11 mouse cellular contexts compared by ENCODE assay signal in genomic region chr11:116075539-116076265, GRCm38 (mm10). TPM values are rescaled to one million over a fixed set of nuclear protein-coding genes. Genes with fewer than 3 reads are reported as not detected.
DNase-seq lines count a peak whose midpoint lies in the region; ATAC-seq and TF ChIP-seq lines count a peak whose summit lies in the region.
"Had no signal": no experiment of that assay in that cellular context is flagged by ENCODE, and none has a peak within 500 bp of the region (broad histone marks: within the 10 kb centered on the region; RNA-seq: fewer than 3 reads in every experiment).

No protein-coding gene starts in this region.

- no peaks in the 10 kb centered on the region for H3K9me3 ChIP-seq in stomach, postnatal 0 days (ENCODE audit: control insufficient read depth, low read length)
- H3K9me3 ChIP-seq: limb, embryonic 12.5 days had no signal

- no peak for ATAC-seq in stomach, postnatal 0 days (ENCODE audit: low FRiP score, low TSS enrichment)
- no peak for ATAC-seq in activated CD4-positive, CD25-positive, alpha-beta regulatory T cell, adult 4 months

- intact Hi-C loops in gastrocnemius, adult 2 months (cut with DNase I) = no loop called here

- TF ChIP-seq CTCF in gastrocnemius, adult 2 months (IDR thresholded peaks at IDR 0.05) = no peak
- 0 out of 2 replicates have a peak, but pooled peaks have one; percentile 8 for TF ChIP-seq CTCF in embryonic fibroblast, embryonic 13.5 days (IDR thresholded peaks at IDR 0.05; ENCODE audit: borderline replicate concordance, insufficient read depth, low read length)
- peak; percentile 23; the same call in 1 of the 2 replicates for TF ChIP-seq CTCF in stomach, postnatal 0 days (IDR thresholded peaks at IDR 0.05; ENCODE audit: low read depth)

- DNase-seq in gastrocnemius, adult 2 months = peak; percentile 17
- DNase-seq in gastrocnemius, adult 8-10 months (ENCODE audit: low spot score in 2 of 2) = no peak
- DNase-seq in retina, postnatal 1 day = peak; percentile 38
- no peak for DNase-seq in retina, embryonic 14.5 days (ENCODE audit: low spot score)
- DNase-seq in stomach, postnatal 0 days (ENCODE audit: low spot score) = no peak
- no peak for DNase-seq in frontal cortex, postnatal 14 days (ENCODE audit: low spot score in 2 of 2)
- DNase-seq: heart, adult 18-20 months; midbrain, embryonic 14.5 days had no signal

- H3K9ac ChIP-seq in stomach, postnatal 0 days (ENCODE audit: low read length) = no peak overlapping the region
- H3K9ac ChIP-seq: limb, embryonic 12.5 days had no signal

- 51% methylated on average over 19 of the region's 20 CpGs for WGBS in stomach, postnatal 0 days

- no peak overlapping the region for H3K27ac ChIP-seq in gastrocnemius, adult 2 months
- H3K27ac ChIP-seq in embryonic fibroblast, embryonic 13.5 days (ENCODE audit: insufficient read depth, low read length) = no peak overlapping the region
- no peak overlapping the region for H3K27ac ChIP-seq in stomach, postnatal 0 days (replicated peaks)

- H3K36me3 ChIP-seq in stomach, postnatal 0 days (ENCODE audit: control insufficient read depth, insufficient read depth, low read length) = peaks cover 18% of the 10 kb centered on the region

- no peaks in the 10 kb centered on the region for H3K4me1 ChIP-seq in embryonic fibroblast, embryonic 13.5 days (ENCODE audit: control insufficient read depth, insufficient read depth, low read length)
- 0 out of 2 replicates have a peak, but pooled peaks cover 3% of the 10 kb centered on the region for H3K4me1 ChIP-seq in stomach, postnatal 0 days (replicated peaks; ENCODE audit: control insufficient read depth, insufficient read depth)

- TF ChIP-seq EP300 in stomach, postnatal 0 days (optimal IDR thresholded peaks at IDR 0.05) = no peak

- no peak for TF ChIP-seq POLR2A in embryonic fibroblast, embryonic 13.5 days (IDR thresholded peaks at IDR 0.05; ENCODE audit: low read depth, low read length)

- H3K27me3 ChIP-seq in stomach, postnatal 0 days (ENCODE audit: control insufficient read depth, insufficient read depth, low read length) = no peaks in the 10 kb centered on the region
- H3K27me3 ChIP-seq: limb, embryonic 12.5 days had no signal

- no peak overlapping the region for H3K4me2 ChIP-seq in stomach, postnatal 0 days (replicated peaks; ENCODE audit: low read depth)
- H3K4me2 ChIP-seq: limb, embryonic 12.5 days had no signal

- no peak overlapping the region for H3K4me3 ChIP-seq in gastrocnemius, adult 2 months
- H3K4me3 ChIP-seq in embryonic fibroblast, embryonic 13.5 days (ENCODE audit: insufficient read depth, low read length) = no peak overlapping the region
- H3K4me3 ChIP-seq in stomach, postnatal 0 days (ENCODE audit: low read depth, low read length) = no peak overlapping the region
- H3K4me3 ChIP-seq: limb, embryonic 12.5 days had no signal

RNA-seq across cellular contexts. Expression of gene Unc13d, which starts 2.1 kb away (rescaled TPM):
- total RNA-seq in gastrocnemius, adult 2 months (2021) = under 1 TPM; 0.13 to 0.50 TPM
- total RNA-seq in gastrocnemius, adult 8-10 months (2022) = under 1 TPM; 0.34 to 0.56 (median 0.46) TPM
- polyA plus RNA-seq in embryonic fibroblast, embryonic 13.5 days (2011; ENCODE audit: insufficient read length, low read depth, missing spikeins) = not detected in 2 replicates
- 2.3 and 2.8 TPM in 2 replicates for polyA plus RNA-seq in stomach, postnatal 0 days (2015; fragmentation: Nextera tagmentation; extraction: Ambion mirVana)
- polyA plus RNA-seq in activated CD4-positive, CD25-positive, alpha-beta regulatory T cell, adult 4 months (2017; shearing (Covaris generic)) = 100 to 1,000 TPM in 1 of 2 experiments, 10 to 100 TPM in 1; 68.6 to 116 TPM

RNA-seq across cellular contexts. Expression of gene Wbp2, which starts 11.1 kb away (rescaled TPM):
- 10 to 100 TPM; 77.2 to 81.8 TPM for total RNA-seq in gastrocnemius, adult 2 months (2021)
- total RNA-seq in gastrocnemius, adult 8-10 months (2022) = 10 to 100 TPM; 78.6 to 91.0 (median 90.1) TPM
- 55.1 and 63.8 TPM in 2 replicates for polyA plus RNA-seq in embryonic fibroblast, embryonic 13.5 days (2011; ENCODE audit: insufficient read length, low read depth, missing spikeins)
- 71.0 and 89.6 TPM in 2 replicates for polyA plus RNA-seq in stomach, postnatal 0 days (2015; fragmentation: Nextera tagmentation; extraction: Ambion mirVana)
- polyA plus RNA-seq in activated CD4-positive, CD25-positive, alpha-beta regulatory T cell, adult 4 months (2017; shearing (Covaris generic)) = 100 to 1,000 TPM in 1 of 2 experiments, 10 to 100 TPM in 1; 85.4 to 142 TPM

RNA-seq across cellular contexts. Expression of gene Unk, which starts 45.6 kb away (rescaled TPM):
- 1 to 10 TPM; 7.0 to 7.4 TPM for total RNA-seq in gastrocnemius, adult 2 months (2021)
- total RNA-seq in gastrocnemius, adult 8-10 months (2022) = 1 to 10 TPM; 4.3 to 6.8 (median 5.3) TPM
- 16.9 and 18.8 TPM in 2 replicates for polyA plus RNA-seq in embryonic fibroblast, embryonic 13.5 days (2011; ENCODE audit: insufficient read length, low read depth, missing spikeins)
- 8.3 and 9.1 TPM in 2 replicates for polyA plus RNA-seq in stomach, postnatal 0 days (2015; fragmentation: Nextera tagmentation; extraction: Ambion mirVana)
- polyA plus RNA-seq in activated CD4-positive, CD25-positive, alpha-beta regulatory T cell, adult 4 months (2017; shearing (Covaris generic)) = 10 to 100 TPM; 10.4 to 12.3 TPM

RNA-seq across cellular contexts. Expression of gene H3f3b, which starts 47.9 kb away (rescaled TPM):
- 10 to 100 TPM; 55.9 to 58.7 TPM for total RNA-seq in gastrocnemius, adult 2 months (2021)
- total RNA-seq in gastrocnemius, adult 8-10 months (2022) = 10 to 100 TPM; 45.7 to 88.7 (median 59.5) TPM
- 339 and 513 TPM in 2 replicates for polyA plus RNA-seq in embryonic fibroblast, embryonic 13.5 days (2011; ENCODE audit: insufficient read length, low read depth, missing spikeins)
- 1,343 and 1,357 TPM in 2 replicates for polyA plus RNA-seq in stomach, postnatal 0 days (2015; fragmentation: Nextera tagmentation; extraction: Ambion mirVana)
- 1,000 to 10,000 TPM; 1,520 to 1,873 TPM for polyA plus RNA-seq in activated CD4-positive, CD25-positive, alpha-beta regulatory T cell, adult 4 months (2017; shearing (Covaris generic))

RNA-seq across cellular contexts. Expression of gene Trim47, which starts 51.3 kb away (rescaled TPM):
- 10 to 100 TPM in 1 of 2 experiments, 1 to 10 TPM in 1; 6.0 to 12.2 TPM for total RNA-seq in gastrocnemius, adult 2 months (2021)
- 1 to 10 TPM; 5.7 to 7.6 (median 6.3) TPM for total RNA-seq in gastrocnemius, adult 8-10 months (2022)
- 21.5 and 25.1 TPM in 2 replicates for polyA plus RNA-seq in embryonic fibroblast, embryonic 13.5 days (2011; ENCODE audit: insufficient read length, low read depth, missing spikeins)
- polyA plus RNA-seq in stomach, postnatal 0 days (2015; fragmentation: Nextera tagmentation; extraction: Ambion mirVana) = 33.8 and 34.6 TPM in 2 replicates
- polyA plus RNA-seq in activated CD4-positive, CD25-positive, alpha-beta regulatory T cell, adult 4 months (2017; shearing (Covaris generic)) = not detected

Comparison
In these comparisons a context has a peak if more than half of its experiments do, and no peak if none do; other contexts are left out.
1. DNase-seq: peak in gastrocnemius, adult 2 months (single experiment) and retina, postnatal 1 day (single experiment); none in gastrocnemius, adult 8-10 months (0 of 2), retina, embryonic 14.5 days (single experiment), stomach, postnatal 0 days (single experiment) and frontal cortex, postnatal 14 days (0 of 2).
2. RNA of gene Unc13d, which starts 2.1 kb away (polyA plus RNA-seq): 68.6 to 116 TPM in activated CD4-positive, CD25-positive, alpha-beta regulatory T cell, adult 4 months; 2.3 to 2.8 TPM in stomach, postnatal 0 days and not detected in embryonic fibroblast, embryonic 13.5 days; every median in the first group is over 10 times any median in the second.